9 mouse cellular contexts compared by ENCODE assay signal in genomic region chr3:22115221-22115620, GRCm38 (mm10). TPM values are rescaled to one million over a fixed set of nuclear protein-coding genes. Genes with fewer than 3 reads are reported as not detected.
DNase-seq lines count a peak whose midpoint lies in the region; ATAC-seq and TF ChIP-seq lines count a peak whose summit lies in the region.
"Had no signal": no experiment of that assay in that cellular context is flagged by ENCODE, and none has a peak within 500 bp of the region (broad histone marks: within the 10 kb centered on the region; RNA-seq: fewer than 3 reads in every experiment).

No protein-coding gene starts in this region.

- H3K36me3 ChIP-seq in kidney, adult 2 months (ENCODE audit: control insufficient read depth, insufficient read depth, low read length): no peaks in the 10 kb centered on the region; the same call in 1 of the 2 replicates
- H3K36me3 ChIP-seq in kidney, postnatal 0 days (ENCODE audit: insufficient read depth, low read length): no peaks in the 10 kb centered on the region

- no peak overlapping the region for H3K27ac ChIP-seq in kidney, adult 2 months (ENCODE audit: insufficient read depth, low read depth, low read length)
- H3K27ac ChIP-seq in kidney, postnatal 0 days: no peak overlapping the region

- H3K9ac ChIP-seq in kidney, postnatal 0 days (ENCODE audit: low read depth, low read length): no peak overlapping the region

- H3K9me3 ChIP-seq in kidney, postnatal 0 days (replicated peaks; ENCODE audit: low read length): peaks cover 3% of the 10 kb centered on the region; the same call in 1 of the 2 replicates

- intact Hi-C loops in left cerebral cortex, postnatal 36 days (cut with DNase I): no loop called here

- TF ChIP-seq POLR2A in kidney, adult 2 months (IDR thresholded peaks at IDR 0.05; ENCODE audit: low read depth, low read length): no peak

- peak; percentile 45 for DNase-seq in kidney, adult 2 months
- DNase-seq in kidney, adult 11 months: no peak
- no peak for DNase-seq in kidney, postnatal 0 days (ENCODE audit: low spot score)
- DNase-seq in urinary bladder, postnatal 4 days (ENCODE audit: low spot score in 2 of 2): no peak
- no peak for DNase-seq in left cerebral cortex, postnatal 36 days (ENCODE audit: low spot score in 2 of 2)
- no peak for DNase-seq in adrenal gland, postnatal 25 days

- peaks cover 8% of the 10 kb centered on the region; the same call in 1 of the 2 replicates for H3K4me1 ChIP-seq in kidney, adult 2 months (ENCODE audit: control insufficient read depth, insufficient read depth, low read length)
- H3K4me1 ChIP-seq in kidney, postnatal 0 days (replicated peaks; ENCODE audit: insufficient read depth, low read length): no peaks in the 10 kb centered on the region

- WGBS in kidney, adult 2 months: 21% methylated on average over 2 of the region's 2 CpGs
- WGBS in kidney, postnatal 0 days: 19% methylated on average over 2 of the region's 2 CpGs

- no peak overlapping the region for H3K4me3 ChIP-seq in kidney, adult 2 months (ENCODE audit: insufficient read depth, low read depth, low read length)
- no peak overlapping the region for H3K4me3 ChIP-seq in kidney, postnatal 0 days (replicated peaks; ENCODE audit: low read depth, low read length)
- H3K4me3 ChIP-seq: erythroblast, embryonic 14.5 days had no signal

- TF ChIP-seq CTCF in kidney, adult 2 months (conservative IDR thresholded peaks at IDR 0.05; ENCODE audit: insufficient read depth, insufficient read length, low read depth, low read length): no peak
- no peak for TF ChIP-seq CTCF in kidney, postnatal 0 days (IDR thresholded peaks at IDR 0.05; ENCODE audit: low read depth)

- H3K4me2 ChIP-seq in kidney, postnatal 0 days (ENCODE audit: low read length): no peak overlapping the region

- ATAC-seq in activated CD4-positive, CD25-positive, alpha-beta regulatory T cell, adult 4 months: peak; percentile 55
- ATAC-seq in kidney, postnatal 0 days (replicated peaks; ENCODE audit: low FRiP score, low read depth): peak; percentile 68; the same call in 1 of the 2 replicates
- ATAC-seq in neutrophil, adult 5-6 weeks (ENCODE audit: extremely low read depth, insufficient number of reproducible peaks, low FRiP score, poor library complexity, severe bottlenecking): peak; percentile 40; the same call in 1 of the 2 replicates

- H3K27me3 ChIP-seq in kidney, adult 2 months (replicated peaks; ENCODE audit: control insufficient read depth, insufficient read depth, low read length): no peaks in the 10 kb centered on the region
- H3K27me3 ChIP-seq in kidney, postnatal 0 days (ENCODE audit: insufficient read depth, low read length): no peaks in the 10 kb centered on the region

RNA-seq across cellular contexts. Expression of gene Tbl1xr1, which starts 38.8 kb away (rescaled TPM):
- polyA plus RNA-seq in kidney, adult 2 months (2012; rRNA removed): 22.3 and 26.7 TPM in 2 replicates
- polyA plus RNA-seq in activated CD4-positive, CD25-positive, alpha-beta regulatory T cell, adult 4 months (2017; shearing (Covaris generic)): 10 to 100 TPM; 21.4 to 26.6 TPM
- 10.7 and 12.2 TPM in 2 replicates for polyA plus RNA-seq in kidney, postnatal 0 days (2015; fragmentation: Nextera tagmentation; extraction: Ambion mirVana)
- total RNA-seq in neutrophil, adult 5-6 weeks (2017): 100.0 and 122 TPM in 2 replicates
- total RNA-seq in left cerebral cortex, postnatal 36 days (2021): 100 to 1,000 TPM; 133 to 136 TPM
- 66.3 and 122 TPM in 2 replicates for total RNA-seq in adrenal gland, postnatal 25 days (2021)
